Mouse (Mus musculus) pancreas, adult 10 weeks (tissue): Measurements from ENCODE around the gene Gcc2. TPM values are rescaled to one million over a fixed set of nuclear protein-coding genes. Genes with fewer than 3 reads are reported as not detected.

Experiments used
- polyA plus RNA-seq: library from polyadenylated mRNA; stranded (reverse); fragments of 350-450 nt; fragmentation: Illumina TruSeq; extraction: RNeasy Lipid Tissue Mini Kit (QIAGEN cat#74804); gene quantifications from one replicate; pipeline ENCODE4 v1.2.3, GENCODE M21; 2015; ENCODE audit warnings: low read depth, low replicate concordance; ENCODE audit not compliant: insufficient read depth

Gene Gcc2
- polyA plus RNA-seq = 11.6 TPM

GRCm38 (mm10) chr10:58255213-58255892, at the start of gene Gcc2:
TSS of gene Gcc2 (plus strand) at chr10:58255497.

GRCm38 (mm10) chr10:58224827-58225785, 30.2 kb upstream of the Gcc2 start, which contains the start of gene AW822073:
TSS of gene AW822073 (minus strand) at chr10:58224930.

GRCm38 (mm10) chr10:58232641-58232969, 22.7 kb upstream of the Gcc2 start, which contains the start of gene Duxf3:
TSS of gene Duxf3 (minus strand) at chr10:58232675.

GRCm38 (mm10) chr10:58236613-58237012, 18.7 kb upstream of the Gcc2 start, which contains the start of gene Gm4981:
TSS of gene Gm4981 (minus strand) at chr10:58236701.

GRCm38 (mm10) chr10:58323028-58323991, 68.0 kb downstream of the Gcc2 start, which contains the start of gene Lims1:
TSS of gene Lims1 (plus strand) at chr10:58323466.

Other genes with a start within 250 kb of the Gcc2 start
- gene AW822073, start 30.6 kb upstream of the Gcc2 start, polyA plus RNA-seq = not detected
- gene Duxf3, start 22.8 kb upstream of the Gcc2 start, polyA plus RNA-seq = not detected
- not detected for gene Gm4981, start 18.8 kb upstream of the Gcc2 start, polyA plus RNA-seq
- gene Lims1, start 68.0 kb downstream of the Gcc2 start, polyA plus RNA-seq = 5.4 TPM
- 10.7 TPM for gene Ranbp2, start 191.4 kb downstream of the Gcc2 start, polyA plus RNA-seq
- gene Ccdc138, start 242.5 kb downstream of the Gcc2 start, polyA plus RNA-seq = 0.85 TPM